Mouse (Mus musculus): Measurements from ENCODE around the gene Slf2.

DNA sequence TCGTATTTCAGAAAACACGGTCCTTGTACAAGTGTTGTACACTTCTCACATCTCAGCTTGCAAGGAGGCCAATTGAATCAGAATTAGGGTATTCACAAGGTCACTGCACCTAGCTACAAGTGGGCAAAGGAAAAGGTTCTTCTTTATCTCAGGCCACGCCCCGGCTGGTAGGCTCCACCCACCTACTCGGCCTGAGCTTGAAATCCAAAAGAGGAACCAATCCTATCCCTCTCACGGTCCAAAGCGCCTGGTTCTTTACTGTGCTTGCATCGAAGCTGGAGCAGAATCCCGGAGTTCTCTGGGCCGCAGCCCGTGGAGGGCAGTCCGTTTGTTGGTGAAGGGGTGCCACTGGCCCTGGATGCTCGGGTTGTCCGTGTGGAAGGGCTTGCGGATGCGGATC lies 74.5 kb downstream of the Slf2 start, which contains the start of gene Twnk:
- TF ChIP-seq CTCF (IDR thresholded peaks at IDR 0.05; ENCODE audit: control insufficient read depth, insufficient read depth, low read length) (no peak), POLR2A (IDR thresholded peaks at IDR 0.05; ENCODE audit: borderline replicate concordance, control insufficient read depth, low read depth, low read length) (no peak)

All from bone marrow, adult 2 months (tissue).